Mouse (Mus musculus): ENCODE measurements around the gene Tmem87b. TPM values are rescaled to one million over a fixed set of nuclear protein-coding genes. Genes with fewer than 3 reads are reported as not detected.

Tmem87b gene
- polyA plus RNA-seq (2021): 32.1 TPM

- in situ Hi-C loops (cut with MboI; ENCODE audit: low pct_unique_long_range_greater_than_20kb): loop anchor here (5.0 kb wide), 1 partner anchor 121 kb away; the partner anchor contains the start of gene Mertk
- POLR2A ChIA-PET: interaction anchor here (1.2 to 1.9 kb wide), 2 partner anchors 119 to 120 kb away, joined by 4 to 6 read pairs; partner anchors contain the start of gene Mertk
- peak; percentile 82 for ATAC-seq
- TF ChIP-seq CTCF (IDR thresholded peaks at IDR 0.05): no peak
- peak; percentile 84 for DNase-seq (ENCODE audit: low read depth, low spot score)
- CTCF ChIA-PET: interaction anchor here (0.9 to 5.9 kb wide), 7 partner anchors 10 to 156 kb away, joined by 3 to 91 read pairs (median 3); partner anchors contain the start of gene Mertk
- H3K27me3 ChIP-seq: no peaks in the 10 kb centered on the region
Observed at GRCm38 (mm10) chr2:128817786-128818681, at the start of gene Tmem87b. Tmem87b (plus strand) TSS chr2:128818118.

- ChIA-PET CTCF (interaction anchor here (0.7 kb wide), 1 partner anchor 8 kb away, joined by 3 read pairs; no protein-coding TSS in a partner anchor), POLR2A (no interaction called here)
- in situ Hi-C loops (cut with MboI; ENCODE audit: low pct_unique_long_range_greater_than_20kb): no loop called here
- no peak for DNase-seq (ENCODE audit: low read depth, low spot score)
- no peaks in the 10 kb centered on the region for H3K27me3 ChIP-seq
- TF ChIP-seq CTCF (IDR thresholded peaks at IDR 0.05): no peak
- ATAC-seq: no peak
Observed at GRCm38 (mm10) chr2:128768545-128769247, 49.2 kb upstream of the Tmem87b start.

- POLR2A ChIA-PET: interaction anchor here (1.7 kb wide), 1 partner anchor 72 kb away, joined by 7 read pairs; the partner anchor contains the start of gene Mertk
- in situ Hi-C loops (cut with MboI; ENCODE audit: low pct_unique_long_range_greater_than_20kb): no loop called here
- no peak for TF ChIP-seq CTCF (IDR thresholded peaks at IDR 0.05)
- ATAC-seq: no peak
- CTCF ChIA-PET: interaction anchor here (1.0 to 2.5 kb wide), 4 partner anchors 30 to 72 kb away, joined by 3 to 13 read pairs (median 8); partner anchors contain the start of gene Mertk
- no peak for DNase-seq (ENCODE audit: low read depth, low spot score)
- no peaks in the 10 kb centered on the region for H3K27me3 ChIP-seq
Observed at GRCm38 (mm10) chr2:128770557-128770956, 47.4 kb upstream of the Tmem87b start.

- no peak for TF ChIP-seq CTCF (IDR thresholded peaks at IDR 0.05)
- no peak for ATAC-seq
- in situ Hi-C loops (cut with MboI; ENCODE audit: low pct_unique_long_range_greater_than_20kb): no loop called here
- CTCF ChIA-PET: interaction anchor here (0.7 to 2.5 kb wide), 7 partner anchors 11 to 73 kb away, joined by 3 to 13 read pairs (median 3); partner anchors contain the start of gene Mertk
- POLR2A ChIA-PET: interaction anchor here (1.7 to 1.9 kb wide), 3 partner anchors 33 to 75 kb away, joined by 6 to 7 read pairs (median 6); partner anchors contain the start of gene Mertk
- DNase-seq (ENCODE audit: low read depth, low spot score): no peak
- H3K27me3 ChIP-seq: no peaks in the 10 kb centered on the region
Observed at GRCm38 (mm10) chr2:128771048-128771447, 46.9 kb upstream of the Tmem87b start.

GRCm38 (mm10) chr2:128771750-128772338 is 46.1 kb upstream of the Tmem87b start:
- in situ Hi-C loops (cut with MboI; ENCODE audit: low pct_unique_long_range_greater_than_20kb): no loop called here
- ChIA-PET POLR2A (interaction anchor here (1.3 to 1.9 kb wide), 4 partner anchors 33 to 76 kb away, joined by 3 to 7 read pairs (median 6); partner anchors contain the start of gene Mertk), CTCF (interaction anchor here (0.7 to 2.5 kb wide), 7 partner anchors 11 to 74 kb away, joined by 3 to 13 read pairs (median 3); partner anchors contain the start of gene Mertk)
- H3K27me3 ChIP-seq: no peaks in the 10 kb centered on the region
- ATAC-seq (peak; percentile 86), DNase-seq (ENCODE audit: low read depth, low spot score) (peak; percentile 99)
- TF ChIP-seq CTCF (IDR thresholded peaks at IDR 0.05): no peak

GRCm38 (mm10) chr2:128782231-128782630 is 35.7 kb upstream of the Tmem87b start:
- in situ Hi-C loops (cut with MboI; ENCODE audit: low pct_unique_long_range_greater_than_20kb): no loop called here
- CTCF ChIA-PET: no interaction called here
- POLR2A ChIA-PET: no interaction called here
- DNase-seq (ENCODE audit: low read depth, low spot score) (no peak), ATAC-seq (no peak)
- no peak for TF ChIP-seq CTCF (IDR thresholded peaks at IDR 0.05)
- H3K27me3 ChIP-seq: no peaks in the 10 kb centered on the region

- CTCF ChIA-PET: interaction anchor here (1.8 kb wide), 1 partner anchor 12 kb away, joined by 5 read pairs; no protein-coding TSS in a partner anchor
- no peak for ATAC-seq
- in situ Hi-C loops (cut with MboI; ENCODE audit: low pct_unique_long_range_greater_than_20kb): no loop called here
- POLR2A ChIA-PET: no interaction called here
- TF ChIP-seq CTCF (IDR thresholded peaks at IDR 0.05): no peak
- DNase-seq (ENCODE audit: low read depth, low spot score): no peak
- H3K27me3 ChIP-seq: no peaks in the 10 kb centered on the region
Observed at GRCm38 (mm10) chr2:128783660-128784345, 34.1 kb upstream of the Tmem87b start.

- POLR2A ChIA-PET: no interaction called here
- CTCF ChIA-PET: interaction anchor here (1.0 to 1.8 kb wide), 2 partner anchors 13 to 31 kb away, joined by 3 to 5 read pairs; no protein-coding TSS in a partner anchor
- ATAC-seq (no peak), DNase-seq (ENCODE audit: low read depth, low spot score) (no peak)
- in situ Hi-C loops (cut with MboI; ENCODE audit: low pct_unique_long_range_greater_than_20kb): no loop called here
- H3K27me3 ChIP-seq: no peaks in the 10 kb centered on the region
- TF ChIP-seq CTCF (IDR thresholded peaks at IDR 0.05): no peak
Observed at GRCm38 (mm10) chr2:128784814-128785213, 33.1 kb upstream of the Tmem87b start.

- TF ChIP-seq CTCF (IDR thresholded peaks at IDR 0.05): no peak
- in situ Hi-C loops (cut with MboI; ENCODE audit: low pct_unique_long_range_greater_than_20kb): no loop called here
- DNase-seq (ENCODE audit: low read depth, low spot score): no peak
- ChIA-PET CTCF (interaction anchor here (1.0 to 1.3 kb wide), 2 partner anchors 24 to 31 kb away, joined by 3 read pairs; partner anchors contain the start of gene Tmem87b), POLR2A (interaction anchor here (0.6 kb wide), 1 partner anchor 179 kb away, joined by 4 read pairs; no protein-coding TSS in a partner anchor)
- no peaks in the 10 kb centered on the region for H3K27me3 ChIP-seq
- no peak for ATAC-seq
Observed at GRCm38 (mm10) chr2:128786341-128786740, 31.6 kb upstream of the Tmem87b start.

All from Patski (cell line).